Mouse (Mus musculus): ENCODE data around the gene Abat.

GRCm38 (mm10) chr16:8570336-8570735 lies 57.1 kb downstream of the Abat start:
- TF ChIP-seq CTCF (IDR thresholded peaks at IDR 0.05; ENCODE audit: borderline replicate concordance, control insufficient read depth, extremely low read depth, insufficient read depth, low read length, poor library complexity) (no peak), POLR2A (IDR thresholded peaks at IDR 0.05; ENCODE audit: control insufficient read depth, extremely low read depth, insufficient read depth, low read length, poor library complexity) (no peak)

Data from thymus, adult 2 months (tissue).